31 mouse cellular contexts compared by ENCODE assay signal in the genomic region with DNA sequence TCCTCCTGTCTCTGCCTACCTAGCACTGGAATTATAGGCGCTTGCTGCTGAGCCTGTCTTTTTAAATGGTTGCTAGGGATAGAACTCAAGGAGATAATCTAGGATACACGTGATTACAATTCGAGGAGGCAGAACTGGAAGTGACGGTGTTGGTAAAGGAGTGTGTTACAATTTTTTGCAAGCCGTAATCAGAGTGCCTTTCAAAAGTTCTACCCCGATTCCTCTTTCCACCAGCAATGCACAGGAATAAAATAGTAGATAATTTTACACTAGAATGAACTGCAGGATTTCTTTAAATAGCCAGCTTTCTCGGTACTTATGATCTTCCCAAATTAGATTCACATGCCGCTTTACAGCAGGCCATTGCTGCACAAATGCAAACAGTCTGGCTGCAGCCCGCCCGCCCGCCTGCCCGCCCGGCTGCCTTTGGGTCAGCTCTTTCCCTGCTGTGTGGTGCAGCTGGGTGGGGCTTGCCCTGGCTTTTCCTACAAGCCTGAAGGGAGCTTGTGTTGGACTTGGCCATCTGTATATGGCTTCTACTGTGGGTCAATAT. TPM values are rescaled to one million over a fixed set of nuclear protein-coding genes. Genes with fewer than 3 reads are reported as not detected.
DNase-seq lines count a peak whose midpoint lies in the region; ATAC-seq lines count a peak whose summit lies in the region.
"Had no signal": no experiment of that assay in that cellular context is flagged by ENCODE, and none has a peak within 500 bp of the region (broad histone marks: within the 10 kb centered on the region; RNA-seq: fewer than 3 reads in every experiment).

No protein-coding gene starts in this region.

- H3K27ac ChIP-seq in embryonic facial prominence, embryonic 11.5 days (replicated peaks; ENCODE audit: low read depth, low read length), result no peak overlapping the region
- H3K27ac ChIP-seq: forebrain, embryonic 15.5 days; hindbrain, embryonic 10.5 days; hindbrain, embryonic 15.5 days; layer of hippocampus, adult 2 months; limb, embryonic 12.5 days; lung, embryonic 15.5 days; midbrain, embryonic 10.5 days; midbrain, embryonic 15.5 days; stomach, embryonic 15.5 days had no signal

- no peaks in the 10 kb centered on the region for H3K4me1 ChIP-seq in embryonic facial prominence, embryonic 11.5 days (ENCODE audit: control insufficient read depth, insufficient read depth, low read length)
- H3K4me1 ChIP-seq: hindbrain, embryonic 15.5 days; midbrain, embryonic 15.5 days had no signal

- no peaks in the 10 kb centered on the region for H3K36me3 ChIP-seq in embryonic facial prominence, embryonic 11.5 days (replicated peaks; ENCODE audit: control insufficient read depth, insufficient read depth, low read depth, low read length)
- H3K36me3 ChIP-seq: forebrain, embryonic 15.5 days; hindbrain, embryonic 10.5 days; hindbrain, embryonic 15.5 days; limb, embryonic 12.5 days; lung, embryonic 15.5 days; midbrain, embryonic 10.5 days; midbrain, embryonic 15.5 days; stomach, embryonic 15.5 days had no signal

- WGBS in embryonic facial prominence, embryonic 11.5 days, result 65% methylated on average over 13 of the region's 13 CpGs

- no peaks in the 10 kb centered on the region for H3K27me3 ChIP-seq in embryonic facial prominence, embryonic 11.5 days (ENCODE audit: control insufficient read depth, insufficient read depth, low read length)
- H3K27me3 ChIP-seq: forebrain, embryonic 15.5 days; hindbrain, embryonic 15.5 days; lung, embryonic 15.5 days; midbrain, embryonic 15.5 days; stomach, embryonic 15.5 days had no signal

- peak; percentile 5 to 9 for DNase-seq in left cerebral cortex, postnatal 14 days (ENCODE audit: low spot score in 2 of 2)
- DNase-seq in left cerebral cortex, adult 9 months (ENCODE audit: low spot score in 2 of 2), result no peak
- DNase-seq in brain, adult 2 months (ENCODE audit: low read depth, low spot score), result peak; percentile 44
- peak; percentile 36 for DNase-seq in embryonic facial prominence, embryonic 11.5 days (ENCODE audit: low spot score)
- DNase-seq in right cerebral cortex, postnatal 4 days, result peak; percentile 8
- DNase-seq in adrenal gland, postnatal 36 days, result no peak
- DNase-seq: adrenal gland, adult 2 months; B cell, adult 2 months; cerebellum, adult 11-12 months; cerebellum, adult 9-11 months; gastrocnemius, postnatal 14 days; heart, postnatal 14 days; kidney, adult 18-20 months; kidney, postnatal 36 days; thymus, postnatal 14 days had no signal

- intact Hi-C loops in left cerebral cortex, postnatal 14 days (cut with DNase I), result no loop called here

- H3K4me2 ChIP-seq in embryonic facial prominence, embryonic 11.5 days (ENCODE audit: low read depth, low read length), result no peak overlapping the region
- H3K4me2 ChIP-seq: forebrain, embryonic 15.5 days; hindbrain, embryonic 15.5 days; limb, embryonic 12.5 days; liver, embryonic 11.5 days; lung, embryonic 15.5 days; midbrain, embryonic 15.5 days; stomach, embryonic 15.5 days had no signal

- H3K4me3 ChIP-seq in embryonic facial prominence, embryonic 11.5 days (ENCODE audit: low read depth, low read length), result no peak overlapping the region
- H3K4me3 ChIP-seq: forebrain, embryonic 15.5 days; hindbrain, embryonic 10.5 days; hindbrain, embryonic 15.5 days; layer of hippocampus, adult 2 months; limb, embryonic 12.5 days; lung, embryonic 15.5 days; midbrain, embryonic 10.5 days; midbrain, embryonic 15.5 days; stomach, embryonic 15.5 days had no signal

- ATAC-seq in embryonic facial prominence, embryonic 11.5 days (replicated peaks; ENCODE audit: insufficient number of reproducible peaks, low FRiP score, low TSS enrichment, low read depth), result no peak
- no peak for ATAC-seq in cerebellum, adult (ENCODE audit: insufficient number of reproducible peaks, low FRiP score, low TSS enrichment)
- ATAC-seq: activated CD4-positive, CD25-positive, alpha-beta regulatory T cell, adult 4 months; forebrain, embryonic 15.5 days; midbrain, embryonic 15.5 days had no signal

- no peak overlapping the region for H3K9ac ChIP-seq in embryonic facial prominence, embryonic 11.5 days (replicated peaks; ENCODE audit: low read length)
- H3K9ac ChIP-seq: forebrain, embryonic 15.5 days; hindbrain, embryonic 15.5 days; limb, embryonic 12.5 days; lung, embryonic 15.5 days; midbrain, embryonic 15.5 days; stomach, embryonic 15.5 days had no signal

- H3K9me3 ChIP-seq in embryonic facial prominence, embryonic 11.5 days (replicated peaks; ENCODE audit: control insufficient read depth, low read length), result no peaks in the 10 kb centered on the region
- H3K9me3 ChIP-seq: forebrain, embryonic 15.5 days; hindbrain, embryonic 10.5 days; hindbrain, embryonic 15.5 days; limb, embryonic 12.5 days; lung, embryonic 15.5 days; midbrain, embryonic 10.5 days; midbrain, embryonic 15.5 days; stomach, embryonic 15.5 days had no signal

RNA-seq across cellular contexts. Expression of gene Nog, which starts 32.2 kb away (rescaled TPM):
- total RNA-seq in left cerebral cortex, postnatal 14 days (2021), result 10 to 100 TPM; 15.6 to 17.1 TPM
- 3.0 and 3.4 TPM in 2 replicates for polyA plus RNA-seq in embryonic facial prominence, embryonic 11.5 days (2014; fragmentation: Nextera tagmentation; extraction: Ambion mirVana)
- under 1 TPM; 0.16 to 0.60 TPM for total RNA-seq in adrenal gland, postnatal 36 days (2021)
- total RNA-seq: granulocyte monocyte progenitor cell, adult 5-6 weeks; megakaryocyte progenitor cell, adult 5-6 weeks; neutrophil, adult 5-6 weeks had no signal
- polyA plus RNA-seq: activated CD4-positive, CD25-positive, alpha-beta regulatory T cell, adult 4 months; liver, embryonic 16.5 days had no signal

Comparison
In these comparisons a context has a peak if more than half of its experiments do, and no peak if none do; other contexts are left out.
1. DNase-seq: peak in left cerebral cortex, postnatal 14 days (2 of 2), brain, adult 2 months (single experiment), embryonic facial prominence, embryonic 11.5 days (single experiment) and right cerebral cortex, postnatal 4 days (single experiment); none in left cerebral cortex, adult 9 months (0 of 2) and adrenal gland, postnatal 36 days (0 of 2).
2. RNA of gene Nog, which starts 32.2 kb away (total RNA-seq): 15.6 to 17.1 TPM in left cerebral cortex, postnatal 14 days; 0.16 to 0.60 TPM in adrenal gland, postnatal 36 days; every median in the first group is over 10 times any median in the second.